Mouse (Mus musculus) midbrain, embryonic 10.5 days (tissue): ENCODE measurements around the gene Sema6d. TPM values are rescaled to one million over a fixed set of nuclear protein-coding genes. Genes with fewer than 3 reads are reported as not detected.

Source experiments
- DNase-seq: peaks from one replicate; pipeline ENCODE4 v3.0.0-alpha.2; 2017; ENCODE audit warnings: low spot score
- H3K27ac ChIP-seq: fragments of 300-500 bp; sonication (generic); replicated peaks from 2 replicates; pipeline ENCODE4 v1.5.1; 2016; ENCODE audit warnings: mild to moderate bottlenecking
- H3K27me3 ChIP-seq: fragments of 300-500 bp; sonication (generic); 2 replicates; pipeline ENCODE4 v1.6.1; 2016; ENCODE audit warnings: low read depth, mild to moderate bottlenecking; ENCODE audit not compliant: poor library complexity, severe bottlenecking
- H3K36me3 ChIP-seq: fragments of 300-500 bp; sonication (generic); 2 replicates; pipeline ENCODE4 v1.6.1; 2016; ENCODE audit warnings: mild to moderate bottlenecking, moderate library complexity
- H3K4me1 ChIP-seq: fragments of 300-500 bp; sonication (generic); 2 replicates; pipeline ENCODE4 v1.6.1; 2016
- H3K4me3 ChIP-seq: fragments of 300-500 bp; sonication (generic); 2 replicates; pipeline ENCODE4 v1.5.1; 2016; ENCODE audit warnings: mild to moderate bottlenecking, moderate library complexity
- H3K9me3 ChIP-seq: fragments of 300-500 bp; sonication (generic); replicated peaks from 2 replicates; pipeline ENCODE4 v1.6.1; 2016; ENCODE audit warnings: mild to moderate bottlenecking
- WGBS: fragments of 180-500 bp; shearing (Covaris S2); methylation state at CpG from one replicate; pipeline ENCODE4 v1.1.7; 2016; 5-methylcytosine and 5-hydroxymethylcytosine counted together
- polyA plus RNA-seq: library from polyadenylated mRNA; unstranded; fragments of >200 nt; fragmentation: Nextera tagmentation; extraction: Ambion mirVana; gene quantifications from 2 replicates; pipeline ENCODE4 v1.2.1, GENCODE M21; 2016

Gene Sema6d
- polyA plus RNA-seq, 1 experiment from 2014 or later = 7.7 TPM

DNA sequence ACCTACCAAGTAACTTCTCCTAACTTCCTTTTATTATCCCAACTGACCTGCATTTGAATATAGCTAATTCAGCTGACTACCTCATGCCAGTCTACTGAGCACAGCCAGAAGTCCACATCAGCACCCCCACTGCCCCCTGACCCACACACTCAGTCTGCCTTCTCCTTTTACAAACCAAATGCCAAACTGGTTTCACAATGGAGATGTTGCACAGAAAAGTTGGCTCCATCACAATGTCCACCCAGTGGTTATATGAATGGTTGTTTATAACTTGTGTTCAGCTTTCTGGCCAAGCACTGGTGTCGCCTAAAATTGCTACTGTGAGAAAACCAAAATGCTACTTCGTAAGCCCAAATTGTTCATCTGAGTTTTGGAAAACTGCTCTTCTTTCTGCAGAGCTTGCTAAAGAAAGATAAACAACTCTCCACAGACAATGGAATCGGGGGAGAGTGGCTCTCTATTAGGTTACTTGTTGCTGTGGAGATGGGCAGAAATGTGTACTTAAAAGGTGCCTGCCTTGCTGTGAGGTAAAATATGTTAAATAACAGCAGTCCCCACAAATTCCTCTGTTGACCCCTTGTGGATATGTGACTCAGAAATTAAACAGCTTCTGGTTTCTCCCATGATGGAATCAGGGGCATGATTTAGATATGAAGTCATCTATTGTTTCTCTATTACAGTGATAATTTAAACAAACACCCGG lies 154.9 kb downstream of the Sema6d start:
- no peaks in the 10 kb centered on the region for H3K27me3 ChIP-seq
- no peak overlapping the region for H3K27ac ChIP-seq
- no peak overlapping the region for H3K4me3 ChIP-seq
- H3K4me1 ChIP-seq = peaks cover 12% of the 10 kb centered on the region
- WGBS = 56% methylated on average over 4 of the region's 4 CpGs
- no peak for DNase-seq
- H3K36me3 ChIP-seq = no peaks in the 10 kb centered on the region
- H3K9me3 ChIP-seq = no peaks in the 10 kb centered on the region

DNA sequence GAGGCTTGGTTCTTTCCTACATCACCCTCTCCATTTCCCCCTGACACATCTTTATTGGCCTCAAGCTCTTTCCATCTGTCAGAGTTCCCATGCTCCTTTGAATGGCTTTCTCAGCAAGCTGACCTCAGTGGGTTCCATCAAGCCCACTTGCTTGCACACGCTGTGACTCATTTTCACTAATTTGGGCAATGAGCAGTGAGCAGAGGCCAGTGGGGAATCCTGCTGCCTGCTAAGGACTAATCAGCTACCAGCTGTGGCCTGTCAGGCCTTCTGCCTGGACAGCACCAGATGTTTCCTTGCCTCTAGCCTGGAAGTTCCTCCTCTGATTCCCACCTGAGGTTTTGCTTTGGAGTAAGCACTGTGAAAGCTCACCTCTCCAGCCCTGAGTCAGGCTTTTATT lies 168.3 kb downstream of the Sema6d start:
- 58% methylated on average over 1 of the region's 1 CpGs for WGBS
- H3K4me3 ChIP-seq = no peak overlapping the region
- no peaks in the 10 kb centered on the region for H3K4me1 ChIP-seq
- no peaks in the 10 kb centered on the region for H3K9me3 ChIP-seq
- no peak for DNase-seq
- no peaks in the 10 kb centered on the region for H3K36me3 ChIP-seq
- no peak overlapping the region for H3K27ac ChIP-seq
- H3K27me3 ChIP-seq = no peaks in the 10 kb centered on the region

DNA sequence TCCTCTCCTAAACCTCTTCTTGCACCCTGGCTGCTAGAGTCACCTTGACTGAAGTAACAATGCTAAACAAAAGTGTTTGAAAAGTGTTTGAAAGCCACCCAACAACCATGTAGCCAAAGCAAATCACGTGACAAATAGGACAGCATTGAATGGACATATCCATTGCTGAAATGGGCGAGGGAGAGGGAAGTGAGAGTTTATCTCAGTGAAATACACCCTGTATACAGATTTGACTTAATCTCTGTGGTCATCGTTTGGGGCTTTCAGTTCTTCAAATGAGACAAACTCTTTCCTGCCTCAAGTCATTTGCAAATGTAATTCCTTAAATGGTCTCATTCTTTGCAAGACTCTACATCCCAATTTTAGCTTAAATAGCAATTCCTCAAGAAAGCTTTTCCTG lies 174.5 kb downstream of the Sema6d start:
- no peak for DNase-seq
- Histone ChIP-seq H3K4me1 (no peaks in the 10 kb centered on the region), H3K9me3 (no peaks in the 10 kb centered on the region), H3K27ac (no peak overlapping the region), H3K36me3 (no peaks in the 10 kb centered on the region), H3K4me3 (no peak overlapping the region), H3K27me3 (no peaks in the 10 kb centered on the region)
- WGBS = 80% methylated on average over 3 of the region's 3 CpGs

DNA sequence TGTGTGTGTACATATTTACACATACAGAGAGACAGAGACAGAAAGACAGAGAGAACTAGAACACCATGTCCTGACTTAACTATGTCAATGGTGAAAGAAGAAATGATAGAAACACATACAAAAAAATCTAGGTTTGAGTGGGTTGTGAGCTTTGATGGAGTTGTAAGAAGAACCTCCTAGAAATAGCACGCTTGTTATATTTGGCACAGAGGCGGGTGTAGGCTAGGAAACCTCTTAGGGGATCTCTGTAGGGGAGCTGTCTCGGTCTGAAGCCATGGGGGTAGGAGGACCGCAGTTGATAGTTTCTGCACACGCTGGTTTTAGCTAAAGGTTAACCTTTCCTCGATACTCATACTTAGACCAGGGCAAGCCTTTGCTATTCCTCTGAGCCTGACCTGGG lies 181.4 kb downstream of the Sema6d start:
- H3K27ac ChIP-seq = no peak overlapping the region
- no peak for DNase-seq
- no peaks in the 10 kb centered on the region for H3K9me3 ChIP-seq
- no peak overlapping the region for H3K4me3 ChIP-seq
- H3K36me3 ChIP-seq = no peaks in the 10 kb centered on the region
- H3K4me1 ChIP-seq = no peaks in the 10 kb centered on the region
- 85% methylated on average over 6 of the region's 6 CpGs for WGBS
- H3K27me3 ChIP-seq = no peaks in the 10 kb centered on the region

DNA sequence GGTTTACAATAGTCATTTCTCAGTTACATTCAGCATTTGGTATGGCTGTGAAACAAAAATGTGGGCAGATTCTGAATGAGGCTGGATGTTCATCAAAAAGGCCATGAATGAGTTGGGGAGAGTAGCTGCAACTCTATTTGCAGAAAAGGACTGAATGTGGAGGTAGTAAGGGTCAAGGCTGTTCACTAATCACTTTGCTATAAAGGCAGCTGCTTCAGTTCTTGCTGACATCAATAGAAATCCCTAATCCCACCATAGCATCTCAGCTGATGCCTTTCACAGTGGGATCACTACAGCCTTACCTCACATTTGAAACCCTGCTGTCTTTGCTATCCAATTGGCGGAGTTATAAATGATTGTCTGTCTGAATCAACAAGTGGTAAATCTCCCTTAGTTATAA lies 187.7 kb downstream of the Sema6d start:
- Histone ChIP-seq H3K27me3 (no peaks in the 10 kb centered on the region), H3K4me1 (peaks cover 11% of the 10 kb centered on the region), H3K4me3 (no peak overlapping the region), H3K27ac (no peak overlapping the region), H3K36me3 (no peaks in the 10 kb centered on the region), H3K9me3 (no peaks in the 10 kb centered on the region)
- 39% methylated on average over 1 of the region's 1 CpGs for WGBS
- no peak for DNase-seq

DNA sequence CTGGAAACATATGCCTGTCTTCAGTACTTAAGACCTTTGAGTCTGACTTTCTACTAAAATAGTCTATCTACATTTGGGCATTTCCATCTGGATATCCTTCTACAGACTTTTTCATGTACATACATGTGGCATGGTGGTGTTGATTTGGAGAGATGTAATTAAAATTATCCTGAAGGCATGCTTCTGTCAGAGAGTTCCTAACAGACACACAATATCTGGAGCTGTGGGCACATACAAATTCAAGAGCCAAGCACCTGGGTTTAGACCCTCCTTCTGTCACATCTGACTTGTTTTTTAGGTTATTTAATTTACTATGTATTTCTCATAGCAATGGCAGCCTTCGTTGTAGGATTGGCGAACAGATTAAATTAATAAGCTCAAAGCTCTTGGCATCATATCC lies 195.3 kb downstream of the Sema6d start:
- 94% methylated on average over 2 of the region's 2 CpGs for WGBS

DNA sequence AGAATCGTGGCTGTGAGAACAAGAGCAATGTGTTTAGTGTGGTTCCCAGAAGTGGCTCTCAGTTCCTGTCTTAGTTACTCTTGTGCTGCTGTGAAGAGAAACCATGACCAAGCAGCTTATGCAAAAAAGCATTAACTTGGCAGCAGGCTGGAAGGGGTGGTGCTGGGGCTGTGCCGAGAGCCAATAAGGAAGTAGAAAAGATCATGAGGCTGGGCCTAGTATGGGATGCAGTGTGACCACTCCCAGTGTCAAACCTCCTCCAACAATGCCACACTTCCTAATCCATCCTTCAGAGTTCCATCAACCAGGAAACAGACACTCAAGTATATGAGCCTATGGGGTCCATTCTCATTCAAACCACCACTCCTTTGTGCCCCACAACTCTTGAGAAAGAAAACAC lies 199.6 kb downstream of the Sema6d start:
- 70% methylated on average over 2 of the region's 2 CpGs for WGBS
- H3K4me1 ChIP-seq = peaks cover 3% of the 10 kb centered on the region; the same call in 1 of the 2 replicates
- peak; percentile 22 for DNase-seq

More for the DNA sequence above, 195.3 kb downstream of the Sema6d start:
- Histone ChIP-seq H3K9me3 (no peaks in the 10 kb centered on the region), H3K36me3 (no peaks in the 10 kb centered on the region), H3K4me3 (no peak overlapping the region), H3K27me3 (no peaks in the 10 kb centered on the region), H3K4me1 (peaks cover 3% of the 10 kb centered on the region; the same call in 1 of the 2 replicates), H3K27ac (no peak overlapping the region)
- DNase-seq = no peak

DNA sequence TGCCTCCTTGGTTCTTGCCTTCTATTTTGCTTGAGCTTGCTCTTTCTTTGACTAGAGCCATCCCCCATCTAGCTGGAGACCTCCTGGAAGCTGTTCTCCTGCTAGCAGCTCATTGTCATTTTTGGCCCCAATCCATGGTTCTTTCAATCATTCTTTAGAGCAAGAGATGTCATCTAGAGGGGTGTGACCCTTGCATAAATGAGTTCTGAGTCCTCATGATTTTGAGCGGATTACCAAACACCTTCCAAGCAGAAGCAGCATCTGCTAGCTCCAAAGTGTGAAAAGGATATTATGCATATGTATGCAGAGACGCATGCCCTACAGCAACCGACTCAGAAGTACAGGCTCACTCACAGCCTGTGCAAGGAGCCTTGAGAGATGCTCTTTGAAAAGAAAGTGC lies 201.4 kb downstream of the Sema6d start:
- Histone ChIP-seq H3K27ac (no peak overlapping the region), H3K9me3 (no peaks in the 10 kb centered on the region), H3K4me1 (peaks cover 3% of the 10 kb centered on the region; the same call in 1 of the 2 replicates), H3K4me3 (no peak overlapping the region), H3K27me3 (no peaks in the 10 kb centered on the region), H3K36me3 (no peaks in the 10 kb centered on the region)
- WGBS = 92% methylated on average over 3 of the region's 3 CpGs
- DNase-seq = no peak

More for the DNA sequence above, 199.6 kb downstream of the Sema6d start:
- no peak overlapping the region for H3K27ac ChIP-seq
- H3K9me3 ChIP-seq = no peaks in the 10 kb centered on the region
- H3K4me3 ChIP-seq = no peak overlapping the region
- no peaks in the 10 kb centered on the region for H3K27me3 ChIP-seq
- H3K36me3 ChIP-seq = no peaks in the 10 kb centered on the region

DNA sequence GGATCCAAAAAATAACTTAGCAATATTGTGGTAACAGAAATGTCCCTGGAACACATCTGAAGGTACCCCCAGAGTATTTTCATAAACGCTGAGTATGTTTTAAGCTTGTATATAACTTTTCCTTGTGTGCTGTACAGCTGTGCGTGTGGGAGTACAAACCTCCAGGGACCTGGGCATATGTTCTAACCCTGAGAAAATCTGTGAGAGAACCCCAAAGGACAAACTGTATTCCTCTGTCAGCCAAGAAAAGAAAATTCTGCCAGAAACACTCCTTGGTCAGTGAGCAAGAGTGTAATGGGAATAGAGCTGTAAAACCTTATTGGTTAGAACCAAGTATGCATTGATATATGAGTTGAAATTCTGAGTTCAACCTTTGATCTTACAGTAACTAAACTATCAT lies 203.8 kb downstream of the Sema6d start:
- WGBS = 92% methylated on average over 2 of the region's 2 CpGs
- Histone ChIP-seq H3K9me3 (no peaks in the 10 kb centered on the region), H3K36me3 (no peaks in the 10 kb centered on the region), H3K4me3 (no peak overlapping the region), H3K27ac (no peak overlapping the region), H3K4me1 (peaks cover 3% of the 10 kb centered on the region; the same call in 1 of the 2 replicates), H3K27me3 (no peaks in the 10 kb centered on the region)
- no peak for DNase-seq

DNA sequence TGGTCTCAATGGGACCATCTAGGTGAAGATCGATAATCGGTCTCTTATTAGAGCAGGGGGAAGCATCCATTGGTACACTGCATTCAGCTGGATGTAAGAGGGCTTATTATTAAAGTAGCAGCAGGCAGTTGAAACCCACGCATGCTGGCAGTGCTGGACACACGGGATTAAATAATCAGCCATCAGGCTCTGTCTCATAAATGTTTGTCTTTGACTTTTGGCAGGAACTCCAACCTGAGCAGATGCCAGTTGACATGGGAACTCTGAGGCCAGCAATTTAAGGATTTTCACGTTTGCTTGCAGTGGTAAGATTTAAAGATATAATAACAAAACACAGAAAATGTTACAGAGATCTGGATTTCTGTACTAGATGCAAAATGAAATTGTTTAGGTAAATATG lies 208.6 kb downstream of the Sema6d start:
- H3K9me3 ChIP-seq = no peaks in the 10 kb centered on the region
- H3K27ac ChIP-seq = no peak overlapping the region
- no peaks in the 10 kb centered on the region for H3K4me1 ChIP-seq
- H3K36me3 ChIP-seq = no peaks in the 10 kb centered on the region
- WGBS = 81% methylated on average over 5 of the region's 5 CpGs
- H3K27me3 ChIP-seq = no peaks in the 10 kb centered on the region
- no peak overlapping the region for H3K4me3 ChIP-seq
- DNase-seq = no peak

DNA sequence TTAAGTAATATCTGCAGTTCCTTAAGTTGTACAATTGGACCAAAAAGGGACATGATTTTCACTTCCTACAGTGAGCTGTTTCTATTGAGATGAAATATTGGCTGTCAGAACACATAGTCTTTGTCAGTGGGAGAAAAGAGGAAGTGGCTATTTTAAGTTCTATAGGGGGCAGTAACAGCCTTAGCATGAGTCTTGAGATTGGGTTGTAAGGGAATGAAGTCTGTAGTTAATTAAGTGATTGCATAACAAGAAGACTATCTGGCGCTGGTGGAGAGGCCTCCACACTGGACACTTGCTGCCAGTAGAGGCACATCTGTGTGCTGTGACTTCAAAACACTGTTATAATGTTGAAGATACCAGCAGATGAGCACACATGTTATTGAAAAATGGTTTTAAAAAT lies 209.1 kb downstream of the Sema6d start:
- no peak for DNase-seq
- 68% methylated on average over 1 of the region's 1 CpGs for WGBS
- H3K9me3 ChIP-seq = no peaks in the 10 kb centered on the region
- H3K4me1 ChIP-seq = no peaks in the 10 kb centered on the region
- H3K27me3 ChIP-seq = no peaks in the 10 kb centered on the region
- no peak overlapping the region for H3K27ac ChIP-seq
- H3K36me3 ChIP-seq = no peaks in the 10 kb centered on the region
- H3K4me3 ChIP-seq = no peak overlapping the region

DNA sequence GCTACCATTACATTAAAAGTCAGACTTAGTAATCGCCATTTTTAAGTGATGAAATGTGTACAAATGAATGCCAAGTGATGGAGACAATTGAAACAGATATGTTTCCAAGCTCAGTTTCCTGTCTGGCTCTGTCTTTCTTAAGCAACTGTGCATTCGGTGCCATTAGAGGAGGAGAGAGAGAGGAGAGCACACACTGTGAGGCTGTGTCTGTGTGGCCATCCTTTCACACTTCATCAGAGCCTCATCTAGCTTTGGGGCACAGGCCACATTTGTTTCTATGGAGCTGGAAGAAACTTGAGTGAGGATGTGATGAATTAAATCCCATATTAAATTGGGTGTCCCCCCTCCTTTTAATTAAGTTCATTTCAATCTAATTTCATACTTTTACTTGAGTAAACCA lies 218.8 kb downstream of the Sema6d start:
- DNase-seq = no peak
- Histone ChIP-seq H3K9me3 (no peaks in the 10 kb centered on the region), H3K27ac (no peak overlapping the region), H3K4me3 (no peak overlapping the region), H3K27me3 (no peaks in the 10 kb centered on the region), H3K4me1 (no peaks in the 10 kb centered on the region), H3K36me3 (no peaks in the 10 kb centered on the region)
- WGBS = 77% methylated on average over 2 of the region's 2 CpGs

DNA sequence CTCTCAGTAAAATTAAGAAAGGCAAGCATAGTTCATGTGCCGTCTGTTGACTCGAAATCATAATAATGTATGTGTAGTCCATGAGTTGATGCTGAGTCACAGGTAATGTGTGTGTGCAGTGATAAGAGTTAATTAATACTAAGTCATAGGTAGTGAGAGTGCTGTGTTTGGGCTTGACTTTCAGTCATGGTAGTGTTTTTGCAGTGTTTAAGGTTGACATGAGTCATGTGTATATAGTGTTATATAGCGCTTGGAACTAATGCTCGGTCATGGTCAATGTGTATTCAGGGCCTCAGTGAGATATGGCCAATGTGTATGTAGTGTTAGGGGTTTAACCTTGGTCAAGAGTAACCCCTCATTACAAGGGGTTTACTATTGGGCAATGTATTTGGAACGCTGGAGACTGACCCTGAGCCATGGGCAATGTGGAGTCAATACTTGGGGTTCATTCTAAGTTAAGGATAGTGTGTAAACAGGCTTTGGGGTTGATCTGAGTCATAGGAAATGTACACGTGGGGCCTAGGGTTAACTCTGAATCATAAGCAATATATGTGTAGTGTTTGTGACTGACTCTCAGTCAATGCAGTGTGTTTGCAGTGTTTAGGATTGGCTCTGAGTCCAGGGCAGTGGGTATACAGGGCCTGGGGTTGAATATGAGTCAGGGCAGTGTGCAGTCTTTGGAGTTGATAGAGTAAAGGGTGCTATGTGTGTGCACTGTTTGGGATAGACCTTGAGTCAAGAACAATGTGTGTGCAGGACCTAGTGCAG lies 219.8 kb downstream of the Sema6d start:
- no peaks in the 10 kb centered on the region for H3K36me3 ChIP-seq
- WGBS = 92% methylated on average over 6 of the region's 6 CpGs
- H3K9me3 ChIP-seq = no peaks in the 10 kb centered on the region
- H3K4me1 ChIP-seq = no peaks in the 10 kb centered on the region
- no peaks in the 10 kb centered on the region for H3K27me3 ChIP-seq
- DNase-seq = no peak
- no peak overlapping the region for H3K27ac ChIP-seq
- H3K4me3 ChIP-seq = no peak overlapping the region
